16 mouse cellular contexts compared by ENCODE assay signal in the genomic region with DNA sequence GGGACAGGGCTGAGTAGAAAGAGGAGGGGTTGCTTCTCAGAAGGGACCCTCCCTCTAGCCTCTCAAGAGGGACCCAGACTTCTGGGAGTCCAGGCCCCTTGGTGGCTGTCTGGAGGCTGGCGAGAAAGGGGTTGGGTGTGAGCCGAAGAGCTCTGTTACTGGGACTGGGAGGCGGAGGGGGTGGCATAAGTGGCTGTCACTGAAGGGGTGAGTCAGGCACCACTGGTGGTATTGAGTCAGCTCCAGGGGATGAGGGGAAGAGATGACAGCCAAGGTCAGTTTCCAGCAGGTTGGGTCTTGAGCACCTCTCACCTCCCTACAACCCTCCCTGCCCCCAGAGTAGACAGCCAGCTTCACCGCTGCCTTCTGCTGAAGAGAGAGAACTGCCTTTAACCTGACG.
"Had no signal": no experiment of that assay in that cellular context is flagged by ENCODE, and none has a peak within 500 bp of the region (broad histone marks: within the 10 kb centered on the region; RNA-seq: fewer than 3 reads in every experiment).

No protein-coding gene starts in this region.

- DNase-seq: kidney, adult 2 months; kidney, postnatal 25 days; layer of hippocampus, postnatal 36 days; liver, embryonic 13.5 days; lung, adult 2 months; thymus, adult 18-20 months; thymus, postnatal 36 days had no signal

- ATAC-seq: intestine, postnatal 0 days; lung, postnatal 0 days; midbrain, embryonic 13.5 days; midbrain, embryonic 16.5 days had no signal

- H3K4me1 ChIP-seq: liver, embryonic 13.5 days; megakaryocyte, embryonic 14.5 days had no signal

- H3K4me3 ChIP-seq: liver, embryonic 13.5 days; megakaryocyte, embryonic 14.5 days; midbrain, embryonic 10.5 days; midbrain, embryonic 13.5 days; myocyte; neural tube, embryonic 13.5 days had no signal

- H3K27ac ChIP-seq: kidney, postnatal 0 days; liver, embryonic 13.5 days; midbrain, embryonic 10.5 days; midbrain, embryonic 13.5 days; neural tube, embryonic 13.5 days had no signal
